Mouse (Mus musculus): ENCODE results near the gene Tmem131l.

The Tmem131l gene

GRCm38 (mm10) chr3:83864064-83864548 lies 175.9 kb downstream of the Tmem131l start:
- DNase-seq (ENCODE audit: low spot score) = no peak

GRCm38 (mm10) chr3:83862956-83863355 lies 177.0 kb downstream of the Tmem131l start:
- DNase-seq (ENCODE audit: low spot score) = no peak

- no peak for DNase-seq (ENCODE audit: low spot score)
Measured at GRCm38 (mm10) chr3:83859595-83859994, 180.4 kb downstream of the Tmem131l start.

DNA sequence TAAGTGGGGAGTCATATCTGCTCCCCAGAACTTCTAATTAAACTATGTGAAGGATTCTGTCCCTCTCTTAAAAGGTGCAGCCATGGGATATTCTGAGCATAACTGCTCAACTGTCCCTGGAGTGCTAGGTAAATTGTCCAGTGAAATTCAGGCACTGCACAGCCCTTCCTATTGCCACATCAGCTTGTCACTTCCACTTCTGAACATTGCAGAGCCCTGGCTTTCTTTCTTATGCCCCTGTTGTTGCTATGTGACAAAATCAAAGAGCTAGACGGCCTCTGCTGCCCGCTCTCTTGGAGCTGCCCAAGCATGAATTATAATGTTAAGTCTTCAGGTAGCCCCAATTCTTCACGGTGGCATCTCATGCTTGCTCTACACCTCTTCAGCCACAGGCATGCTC lies 180.9 kb downstream of the Tmem131l start:
- DNase-seq (ENCODE audit: low spot score) = no peak

- DNase-seq (ENCODE audit: low spot score) = no peak
Measured at GRCm38 (mm10) chr3:83857621-83858020, 182.4 kb downstream of the Tmem131l start.

DNA sequence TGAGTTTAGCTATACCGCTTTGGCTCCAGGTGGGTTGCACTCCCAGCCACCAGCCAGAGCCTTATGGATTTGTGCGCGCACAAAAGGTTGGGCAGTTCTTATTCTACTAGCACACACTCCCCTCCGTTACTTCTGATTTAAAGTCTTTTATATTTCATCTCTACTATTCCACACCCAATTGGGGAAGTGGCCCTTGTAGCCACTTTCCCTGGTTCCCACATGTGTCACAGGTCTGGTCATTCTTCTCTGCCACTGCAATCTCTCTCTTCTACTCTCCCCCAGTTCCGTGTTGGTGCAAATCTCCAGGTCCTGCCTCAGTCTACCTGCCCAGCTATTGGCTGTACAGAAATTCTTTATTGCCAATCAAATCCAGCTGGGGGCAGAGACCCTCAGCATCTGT lies 184.3 kb downstream of the Tmem131l start:
- DNase-seq (ENCODE audit: low spot score) = no peak

GRCm38 (mm10) chr3:83849341-83849740 lies 190.6 kb downstream of the Tmem131l start:
- DNase-seq (ENCODE audit: low spot score) = no peak

All from urinary bladder, postnatal 10 days (tissue).